Mouse (Mus musculus) lung, postnatal 0 days (tissue): ENCODE results near the gene Fbxo31.

Experiments
- CTCF ChIP-seq: IDR thresholded peaks from 2 replicates; pipeline ENCODE4 v1.5.1; 2016; ENCODE audit warnings: antibody characterized with exemption, mild to moderate bottlenecking
- EP300 ChIP-seq: IDR thresholded peaks from 2 replicates; pipeline ENCODE4 v1.6.1; 2016; ENCODE audit warnings: antibody characterized with exemption, mild to moderate bottlenecking, control low read depth

- TF ChIP-seq CTCF = no peak
- TF ChIP-seq EP300 = peak; percentile 95
These were observed 1.9 kb upstream of the Fbxo31 start for GRCm38 (mm10) chr8:121580465-121580864.
